Mouse (Mus musculus) induced T-regulatory cell, adult 2 months (primary cell): ENCODE measurements at regions not wholly inside any gene's neighbourhood (a gene's known extent, or its start where the extent isn't known, plus 50 kb on each side); places are given as distances from the start of the nearest gene placed in this dataset.
"Not testable (repeated sequence)": the region's sequence is repeated elsewhere in the genome, so short reads cannot be mapped to it uniquely, and the experiment has no call there.

Source experiments
- DNase-seq: peaks from one replicate; pipeline ENCODE4 v3.0.0-alpha.2; 2012; ENCODE audit warnings: low read depth

- DNase-seq, result not testable (repeated sequence)
Observed at GRCm38 (mm10) chr12:80055894-80056293, 56.9 kb downstream of the Zfp36l1 start.

DNA sequence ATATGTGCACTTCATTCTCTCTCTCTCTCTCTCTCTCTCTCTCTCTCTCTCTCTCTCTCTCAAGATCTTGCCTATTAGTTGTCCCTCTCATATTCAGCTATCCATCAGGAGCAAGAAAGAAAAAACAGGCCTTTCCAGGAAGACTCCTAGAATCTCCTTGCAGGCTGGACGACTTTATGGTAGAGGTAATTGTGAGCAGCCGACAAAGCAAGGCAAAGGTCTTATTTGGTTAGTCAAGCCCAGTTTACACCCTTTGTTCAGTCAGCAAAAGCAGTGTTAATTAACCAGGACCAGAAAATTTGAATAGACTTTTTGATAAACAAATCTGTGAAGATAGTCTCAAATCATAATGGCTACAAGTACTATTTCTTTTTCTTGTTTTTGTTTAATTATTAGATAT, 57.4 kb downstream of the Zfp36l1 start:
- no peak for DNase-seq

GRCm38 (mm10) chr12:80054655-80055037, 58.2 kb downstream of the Zfp36l1 start:
- no peak for DNase-seq

- DNase-seq, result no peak
Observed at GRCm38 (mm10) chr12:80053902-80054654, 58.7 kb downstream of the Zfp36l1 start.

- DNase-seq, result no peak
Observed at GRCm38 (mm10) chr12:80048215-80048979, 64.4 kb downstream of the Zfp36l1 start.

- DNase-seq, result no peak
Observed at GRCm38 (mm10) chr12:80046625-80047303, 66.0 kb downstream of the Zfp36l1 start.

GRCm38 (mm10) chr12:80041510-80042324, 71.1 kb downstream of the Zfp36l1 start:
- no peak for DNase-seq

GRCm38 (mm10) chr12:80041012-80041411, 71.8 kb downstream of the Zfp36l1 start:
- no peak for DNase-seq

DNA sequence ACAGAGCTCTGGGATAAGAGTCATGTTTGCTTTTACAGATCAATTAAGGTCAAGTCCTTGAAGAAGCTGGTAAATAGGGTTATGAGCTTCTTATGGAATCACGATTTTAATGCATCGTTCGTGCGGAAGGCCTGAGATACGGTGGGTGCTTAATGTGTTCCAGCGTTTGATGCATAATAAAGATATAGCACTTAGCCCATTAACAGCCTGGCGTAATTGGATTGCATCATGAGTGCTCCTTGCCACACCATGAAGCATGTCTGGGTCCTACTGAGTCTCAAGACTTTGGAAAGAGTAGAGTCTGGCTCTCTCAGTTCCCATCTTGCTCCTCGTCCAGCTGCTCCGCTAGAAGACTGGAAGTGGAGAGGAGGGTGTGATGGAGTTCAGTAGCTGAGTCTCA, 72.6 kb downstream of the Zfp36l1 start:
- no peak for DNase-seq

DNA sequence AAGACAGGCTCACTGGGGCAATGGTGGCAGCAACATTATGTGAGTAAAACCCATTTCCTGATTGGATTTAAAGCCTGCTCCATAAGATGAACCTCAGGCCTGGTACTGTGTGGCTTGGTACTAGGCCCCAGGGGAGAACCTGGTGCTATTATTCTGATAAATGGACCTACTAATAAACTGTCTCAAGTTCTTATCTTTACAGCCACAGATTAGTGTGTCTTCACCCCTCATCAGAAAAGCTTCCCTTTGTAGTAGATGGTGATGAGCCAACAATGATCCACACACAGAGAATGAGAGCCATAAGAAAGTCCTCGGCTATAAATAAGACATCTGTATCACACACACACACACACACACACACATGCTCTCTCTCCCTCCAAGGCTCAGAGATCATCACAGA, 73.7 kb downstream of the Zfp36l1 start:
- DNase-seq, result no peak

GRCm38 (mm10) chr12:80035500-80036271, 77.1 kb downstream of the Zfp36l1 start:
- DNase-seq, result no peak

- no peak for DNase-seq
Observed at GRCm38 (mm10) chr12:80034963-80035411, 77.8 kb downstream of the Zfp36l1 start.

- DNase-seq, result no peak
Observed at GRCm38 (mm10) chr12:80034100-80034499, 78.7 kb downstream of the Zfp36l1 start.

GRCm38 (mm10) chr12:80032520-80032919, 80.3 kb downstream of the Zfp36l1 start:
- no peak for DNase-seq

- no peak for DNase-seq
Observed at GRCm38 (mm10) chr12:80028301-80028700, 84.5 kb downstream of the Zfp36l1 start.

DNA sequence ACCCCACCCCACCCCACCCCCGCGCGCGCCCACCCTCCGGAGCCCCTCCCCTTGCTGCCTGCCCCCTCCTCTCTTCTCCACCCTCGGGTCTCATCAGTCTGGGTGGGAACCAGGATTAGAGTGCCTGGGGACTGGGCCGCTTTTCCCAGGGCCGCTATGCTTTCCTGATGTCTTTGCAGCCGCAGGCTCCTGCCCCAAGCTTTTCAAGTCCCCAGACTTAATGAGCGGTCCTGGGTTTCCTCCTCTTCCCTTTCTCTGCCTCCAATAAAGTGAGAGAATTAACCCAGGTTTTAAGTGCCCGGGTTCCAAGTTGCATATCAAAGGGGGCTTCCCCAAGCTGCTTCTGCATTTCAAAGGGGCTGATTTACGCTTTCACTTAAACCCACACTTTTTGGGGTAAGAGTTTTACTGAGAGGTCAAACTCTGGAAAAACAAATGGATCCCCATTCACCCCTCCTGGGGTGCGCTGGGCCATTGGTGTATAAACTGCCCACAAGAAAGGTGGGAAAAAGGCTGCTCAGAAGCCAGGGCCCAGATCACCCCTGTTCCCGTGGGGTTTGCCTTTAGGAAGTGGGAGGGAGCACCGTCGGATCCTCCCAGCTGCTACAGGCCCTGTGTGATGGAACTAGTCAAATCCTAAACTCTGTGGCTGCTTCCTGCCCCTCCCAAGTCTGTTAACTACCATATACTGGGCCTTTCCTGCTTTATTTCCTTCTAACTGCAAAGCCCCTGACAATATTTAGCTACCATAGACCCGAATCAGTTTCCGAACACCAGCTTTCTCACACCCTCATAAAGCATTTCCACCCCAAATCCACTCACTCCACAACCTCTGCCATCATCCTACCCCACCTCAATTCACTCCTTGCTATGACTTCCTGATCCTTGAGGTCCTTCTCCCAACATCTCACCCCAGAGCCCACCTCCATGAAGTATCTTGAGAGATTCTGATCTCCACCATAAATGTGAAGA, 89.4 kb downstream of the Zfp36l1 start:
- no peak for DNase-seq

- DNase-seq, result no peak
Observed at GRCm38 (mm10) chr12:80022181-80023106, 90.4 kb downstream of the Zfp36l1 start.

- DNase-seq, result no peak
Observed at GRCm38 (mm10) chr12:80021030-80021473, 91.8 kb downstream of the Zfp36l1 start.

DNA sequence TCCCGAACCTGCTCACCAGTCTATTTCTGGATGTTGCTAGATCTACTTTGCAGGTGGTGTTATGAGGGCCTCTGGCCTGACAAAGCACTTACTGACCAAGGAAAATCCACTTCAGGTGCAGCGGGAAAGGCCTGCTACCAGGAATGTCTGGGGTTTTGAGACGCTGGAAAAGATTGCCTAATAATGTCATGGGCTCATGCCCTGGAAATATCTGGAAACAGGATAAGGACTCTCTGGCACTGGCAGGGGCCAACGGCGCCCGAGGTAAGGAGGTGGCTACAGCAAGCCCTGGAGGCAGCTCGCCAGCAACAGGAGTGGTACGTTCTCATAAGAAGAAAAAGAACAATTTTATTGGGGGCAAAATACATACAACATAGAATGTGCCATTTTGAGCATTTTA, 94.7 kb downstream of the Zfp36l1 start:
- DNase-seq, result no peak
